Mouse (Mus musculus): ENCODE results near the gene Fgd6.

DNA sequence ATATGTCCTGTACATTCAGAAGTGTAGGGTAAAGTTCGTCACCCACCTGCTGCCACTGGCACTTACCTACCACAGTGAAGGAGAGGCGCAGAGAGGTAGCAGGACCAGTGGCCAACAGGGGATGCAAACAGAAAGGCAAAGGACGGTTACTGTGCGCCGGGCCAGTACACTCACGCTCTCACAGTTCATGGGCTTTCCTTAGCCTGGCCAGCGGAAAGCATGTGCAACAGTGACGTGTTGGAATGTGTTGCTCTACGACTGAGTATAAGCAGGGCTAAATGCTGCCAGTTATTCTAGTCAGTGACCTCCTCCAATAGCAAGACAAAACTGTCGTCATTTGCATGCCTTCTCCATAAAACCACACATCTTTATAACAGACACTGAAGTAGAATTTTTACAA is 41.7 kb upstream of the Fgd6 start:
- TF ChIP-seq CTCF (IDR thresholded peaks at IDR 0.05; ENCODE audit: low read depth, low read length) (no peak), POLR2A (IDR thresholded peaks at IDR 0.05; ENCODE audit: insufficient read depth, low read length) (no peak), EP300 (IDR thresholded peaks at IDR 0.05; ENCODE audit: insufficient read depth, low read depth, low read length) (no peak)

Measured in ES-Bruce4 (cell line).